ENCODE assay signal across 17 mouse cellular contexts in the genomic region with DNA sequence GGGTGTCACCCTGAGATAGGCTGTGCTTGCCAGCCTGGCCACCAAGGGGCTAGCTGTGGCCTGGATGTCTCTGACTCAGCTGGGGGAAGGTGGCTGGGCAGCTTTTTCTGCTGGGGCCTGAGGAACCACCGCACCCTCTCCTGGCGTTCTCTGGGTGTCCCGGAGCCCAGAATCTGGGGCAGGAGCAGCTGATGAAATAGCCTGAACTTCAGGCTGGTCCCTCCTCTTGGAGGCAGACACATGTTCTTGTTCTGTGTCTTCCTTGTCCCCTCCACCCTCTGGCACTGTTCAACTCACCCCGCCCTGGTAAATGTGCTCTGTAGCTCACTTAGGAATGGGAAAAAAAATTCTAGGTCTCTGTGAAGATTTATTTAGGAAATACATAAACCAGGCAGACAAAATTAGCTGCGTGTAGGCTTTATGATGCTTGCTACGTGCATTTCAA.
DNase-seq lines count a peak whose midpoint lies in the region; ATAC-seq lines count a peak whose summit lies in the region.
"Had no signal": no experiment of that assay in that cellular context is flagged by ENCODE, and none has a peak within 500 bp of the region (broad histone marks: within the 10 kb centered on the region; RNA-seq: fewer than 3 reads in every experiment).

No protein-coding gene starts in this region.

- ATAC-seq in kidney, embryonic 16.5 days (ENCODE audit: low FRiP score, low TSS enrichment) = no peak
- ATAC-seq in forebrain, embryonic 15.5 days (replicated peaks) = no peak
- ATAC-seq: hindbrain, postnatal 0 days; liver, postnatal 0 days had no signal

- intact Hi-C loops in heart, postnatal 25 days (cut with DNase I) = no loop called here

- H3K4me2 ChIP-seq in kidney, embryonic 16.5 days (replicated peaks; ENCODE audit: low read depth, low read length) = no peak overlapping the region
- no peak overlapping the region for H3K4me2 ChIP-seq in forebrain, embryonic 15.5 days (replicated peaks)
- H3K4me2 ChIP-seq: heart, embryonic 13.5 days; midbrain, embryonic 11.5 days; neural tube, embryonic 12.5 days had no signal

- H3K9me3 ChIP-seq in kidney, embryonic 16.5 days (ENCODE audit: low read length) = no peaks in the 10 kb centered on the region
- no peaks in the 10 kb centered on the region for H3K9me3 ChIP-seq in forebrain, embryonic 15.5 days
- H3K9me3 ChIP-seq: heart, embryonic 13.5 days; neural tube, embryonic 12.5 days had no signal

- 0 out of 2 replicates have a peak overlapping the region, but pooled peaks have one; percentile 10 for H3K9ac ChIP-seq in kidney, embryonic 16.5 days (replicated peaks; ENCODE audit: low read length)
- no peak overlapping the region for H3K9ac ChIP-seq in forebrain, embryonic 15.5 days (replicated peaks)
- H3K9ac ChIP-seq: heart, embryonic 13.5 days; liver, postnatal 0 days; neural tube, embryonic 12.5 days had no signal

- H3K27me3 ChIP-seq in kidney, embryonic 16.5 days (ENCODE audit: insufficient read depth, low read length) = no peaks in the 10 kb centered on the region
- H3K27me3 ChIP-seq in forebrain, embryonic 15.5 days = no peaks in the 10 kb centered on the region
- H3K27me3 ChIP-seq: neural tube, embryonic 12.5 days had no signal

- no peaks in the 10 kb centered on the region for H3K36me3 ChIP-seq in kidney, embryonic 16.5 days (ENCODE audit: insufficient read depth, low read length)
- H3K36me3 ChIP-seq in forebrain, embryonic 15.5 days = no peaks in the 10 kb centered on the region
- H3K36me3 ChIP-seq: heart, embryonic 13.5 days; neural tube, embryonic 12.5 days had no signal

- 78% methylated on average over 6 of the region's 6 CpGs for WGBS in kidney, embryonic 16.5 days
- WGBS in forebrain, embryonic 15.5 days = 93% methylated on average over 6 of the region's 6 CpGs

- H3K4me3 ChIP-seq in kidney, embryonic 16.5 days (ENCODE audit: low read length) = no peak overlapping the region
- no peak overlapping the region for H3K4me3 ChIP-seq in forebrain, embryonic 15.5 days
- H3K4me3 ChIP-seq: heart, embryonic 13.5 days; neural tube, embryonic 12.5 days had no signal

- no peaks in the 10 kb centered on the region for H3K4me1 ChIP-seq in kidney, embryonic 16.5 days (ENCODE audit: insufficient read depth, low read length)
- H3K4me1 ChIP-seq in forebrain, embryonic 15.5 days = no peaks in the 10 kb centered on the region
- H3K4me1 ChIP-seq: heart, embryonic 13.5 days; neural tube, embryonic 12.5 days had no signal

- no peak for DNase-seq in kidney, adult 18-20 months
- DNase-seq in 3T3-L1 (ENCODE audit: low read depth, low spot score) = peak; percentile 83
- peak; percentile 71 for DNase-seq in brain, adult 2 months (ENCODE audit: low read depth, low spot score)
- DNase-seq in heart, postnatal 25 days (ENCODE audit: low spot score) = peak; percentile 67
- DNase-seq in thymus, postnatal 14 days = no peak
- no peak for DNase-seq in MN1 (ENCODE audit: low spot score)
- DNase-seq: cerebellum, postnatal 36 days; kidney, postnatal 25 days; liver, postnatal 0 days; retina, postnatal 1 day; thymus, adult 2 months had no signal

- no peak overlapping the region for H3K27ac ChIP-seq in kidney, embryonic 16.5 days (ENCODE audit: low read length)
- no peak overlapping the region for H3K27ac ChIP-seq in forebrain, embryonic 15.5 days (replicated peaks)
- H3K27ac ChIP-seq: heart, embryonic 13.5 days; hindbrain, postnatal 0 days; neural tube, embryonic 12.5 days had no signal

Comparison
In these comparisons a context has a peak if more than half of its experiments do, and no peak if none do; other contexts are left out.
1. DNase-seq: peak in 3T3-L1 (single experiment), brain, adult 2 months (single experiment) and heart, postnatal 25 days (single experiment); none in kidney, adult 18-20 months (single experiment), thymus, postnatal 14 days (single experiment) and MN1 (single experiment).